Mouse (Mus musculus) forelimb bud, embryonic 11.5 days (tissue): Measurements from ENCODE around the gene Lrrc75b.

Source experiments
- DNase-seq: peaks from one replicate; pipeline ENCODE4 v3.0.0-alpha.2; 2012; ENCODE audit warnings: low read depth, low spot score

The Lrrc75b gene

DNA sequence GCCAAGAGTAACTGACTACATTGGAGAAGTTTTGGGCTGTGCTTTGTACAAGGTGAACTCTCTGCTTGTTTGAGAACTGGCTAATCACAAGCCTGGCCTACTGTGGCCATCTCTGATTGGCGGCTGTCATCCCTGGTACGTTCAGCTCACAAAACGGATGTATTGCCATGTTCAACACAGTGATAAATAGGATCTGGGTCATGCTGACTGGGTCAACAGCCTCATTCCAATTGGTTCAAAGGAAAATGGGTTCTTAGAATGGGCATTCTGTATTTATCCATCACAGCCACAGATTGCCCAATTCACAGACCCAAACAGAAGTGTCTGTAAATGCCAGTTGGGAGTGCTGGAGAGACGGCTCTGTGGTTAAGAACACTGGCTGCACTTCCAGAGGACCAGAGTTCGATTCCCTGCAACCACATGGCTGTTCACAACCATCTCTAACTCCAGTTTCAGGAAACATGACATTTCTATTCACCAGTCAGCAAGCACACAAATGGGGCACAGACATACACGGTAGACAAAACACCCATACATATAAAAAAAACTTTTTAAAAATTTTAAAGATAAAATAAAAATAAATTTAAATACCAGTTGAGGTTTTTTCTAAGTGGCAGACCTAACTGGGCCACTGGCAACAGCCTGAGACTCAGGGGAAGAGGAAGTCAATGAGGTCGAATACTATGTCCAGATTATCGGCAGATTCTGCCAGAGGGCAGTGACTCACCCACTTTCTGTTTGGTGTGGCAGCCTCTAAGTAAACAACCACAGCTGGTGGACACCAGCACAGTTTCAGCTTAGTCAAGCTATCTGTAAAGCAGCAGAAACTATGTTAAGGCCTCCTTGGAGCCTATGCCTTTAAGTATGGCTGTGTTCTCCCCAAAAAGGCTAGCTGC is 55.6 kb downstream of the Lrrc75b start:
- DNase-seq, result no peak

DNA sequence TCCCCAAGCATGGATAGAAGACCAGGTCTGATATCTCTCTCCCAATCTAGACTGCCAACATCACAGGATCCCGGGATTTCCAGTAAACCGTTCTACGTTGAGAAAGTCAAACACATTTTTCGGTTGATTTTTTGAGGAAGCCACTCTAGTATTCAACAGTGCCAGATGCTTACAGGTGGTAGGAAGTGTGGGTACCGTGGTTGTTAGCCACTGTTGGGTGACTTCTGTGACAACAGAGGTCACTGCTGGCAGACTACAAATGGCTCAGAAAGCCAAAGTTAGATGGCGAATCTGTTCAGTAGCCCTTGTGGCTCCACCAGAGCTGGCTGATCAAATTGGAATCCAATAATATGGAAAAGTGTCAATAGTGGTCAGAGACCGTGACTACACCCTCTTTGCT is 56.4 kb downstream of the Lrrc75b start:
- DNase-seq, result no peak

DNA sequence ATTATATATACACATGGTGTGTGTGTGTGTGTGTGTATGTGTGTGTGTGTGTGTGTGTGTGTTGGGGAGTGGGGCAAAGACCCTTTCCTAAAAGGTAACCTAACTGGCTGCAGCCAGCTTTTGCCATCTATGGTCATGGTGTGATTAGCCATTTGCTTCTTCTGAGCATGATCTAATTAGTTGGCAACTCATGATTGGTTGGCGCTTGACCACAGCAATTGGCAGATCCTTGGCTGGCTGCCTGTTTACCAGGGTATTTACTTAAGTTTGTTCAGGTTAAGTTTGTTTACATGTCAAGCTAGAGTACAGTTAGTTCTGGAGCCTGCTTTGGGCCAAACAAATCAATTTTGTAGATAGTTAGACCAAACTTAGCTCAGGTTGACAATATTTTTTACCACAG is 58.5 kb downstream of the Lrrc75b start:
- DNase-seq, result no peak

DNA sequence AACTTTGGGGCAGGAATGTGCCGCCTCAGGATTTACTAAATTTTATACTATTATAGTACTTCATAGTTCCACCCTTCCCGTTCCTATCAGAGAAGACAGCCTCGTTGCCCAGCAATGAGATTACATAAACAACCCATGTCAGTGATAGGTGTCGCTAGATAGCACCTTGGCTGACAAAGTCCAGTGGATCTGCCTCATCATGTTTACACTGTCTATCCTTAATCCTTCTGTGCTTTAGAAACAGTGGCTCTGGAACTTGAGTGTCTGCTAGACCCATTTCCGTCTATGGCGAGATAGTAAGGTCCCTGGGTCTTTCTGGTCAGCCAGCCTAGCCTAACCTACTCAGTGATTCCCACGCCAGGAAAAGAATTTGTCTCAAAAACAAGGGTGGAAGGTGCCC is 59.8 kb downstream of the Lrrc75b start:
- DNase-seq, result no peak
